Mouse (Mus musculus): ENCODE data around the gene Ect2. TPM values are rescaled to one million over a fixed set of nuclear protein-coding genes. Genes with fewer than 3 reads are reported as not detected.

The Ect2 gene
- polyA plus RNA-seq, 1 experiment from 2014 or later = 69.8 TPM

DNA sequence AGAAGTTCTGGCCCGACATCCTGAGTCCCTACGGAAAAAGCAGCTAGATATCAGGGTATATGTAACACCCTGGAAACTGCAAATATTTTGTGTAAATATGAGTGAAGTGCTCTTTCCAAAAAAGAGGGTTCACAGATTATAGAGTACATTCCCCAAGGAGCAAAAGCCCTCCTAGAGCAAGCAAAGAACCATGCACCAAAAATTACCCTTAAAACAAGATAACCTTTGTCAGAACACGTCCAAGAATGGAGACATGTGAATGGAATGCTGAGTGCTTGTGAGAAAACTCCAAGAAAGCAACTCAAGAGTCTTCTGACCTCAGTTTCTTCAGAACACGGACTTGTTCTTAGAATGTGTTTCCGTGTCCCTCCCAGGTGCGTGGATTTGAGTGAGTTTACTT lies 50.7 kb downstream of the Ect2 start:
- H3K36me3 ChIP-seq (ENCODE audit: control insufficient read depth, insufficient read depth, low read length) = peaks cover 60% of the 10 kb centered on the region
- H3K27ac ChIP-seq (ENCODE audit: low read depth, low read length) = no peak overlapping the region
- H3K4me2 ChIP-seq (replicated peaks; ENCODE audit: low read depth, low read length) = no peak overlapping the region
- ATAC-seq (ENCODE audit: low FRiP score, low TSS enrichment) = no peak
- no peak overlapping the region for H3K9ac ChIP-seq (ENCODE audit: low read depth, low read length)
- no peak overlapping the region for H3K4me3 ChIP-seq (ENCODE audit: low read length)
- no peaks in the 10 kb centered on the region for H3K9me3 ChIP-seq (ENCODE audit: control insufficient read depth, low read length)
- H3K27me3 ChIP-seq (ENCODE audit: control insufficient read depth, insufficient read depth, low read length) = no peaks in the 10 kb centered on the region
- 97% methylated on average over 6 of the region's 6 CpGs for WGBS
- H3K4me1 ChIP-seq (ENCODE audit: control insufficient read depth, insufficient read depth, low read length) = no peaks in the 10 kb centered on the region

DNA sequence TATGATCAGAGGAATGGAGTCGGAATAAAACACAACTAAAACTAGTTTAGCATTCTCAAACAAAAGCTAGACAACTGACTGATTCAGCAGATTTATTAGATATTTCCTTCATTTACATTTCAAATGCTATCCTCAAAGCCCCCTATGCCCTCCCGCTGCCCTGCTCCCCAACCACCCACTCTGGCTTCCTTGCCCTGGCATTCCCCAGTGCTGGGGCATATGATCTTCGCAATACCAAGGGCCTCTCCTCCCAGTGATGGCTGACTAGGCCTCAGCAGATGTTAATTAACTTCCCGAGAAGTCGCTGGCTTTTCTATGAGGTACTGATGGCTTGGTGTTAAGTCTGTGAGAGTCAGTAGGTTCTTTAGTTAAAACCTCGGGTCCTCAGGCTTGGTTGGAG lies 55.0 kb downstream of the Ect2 start:
- H3K27me3 ChIP-seq (ENCODE audit: control insufficient read depth, insufficient read depth, low read length) = no peaks in the 10 kb centered on the region
- peaks cover 49% of the 10 kb centered on the region for H3K36me3 ChIP-seq (ENCODE audit: control insufficient read depth, insufficient read depth, low read length)
- no peaks in the 10 kb centered on the region for H3K9me3 ChIP-seq (ENCODE audit: control insufficient read depth, low read length)
- H3K9ac ChIP-seq (ENCODE audit: low read depth, low read length) = no peak overlapping the region
- no peak overlapping the region for H3K27ac ChIP-seq (ENCODE audit: low read depth, low read length)
- no peaks in the 10 kb centered on the region for H3K4me1 ChIP-seq (ENCODE audit: control insufficient read depth, insufficient read depth, low read length)
- 81% methylated on average over 6 of the region's 6 CpGs for WGBS
- H3K4me2 ChIP-seq (replicated peaks; ENCODE audit: low read depth, low read length) = no peak overlapping the region
- ATAC-seq (ENCODE audit: low FRiP score, low TSS enrichment) = no peak
- no peak overlapping the region for H3K4me3 ChIP-seq (ENCODE audit: low read length)

DNA sequence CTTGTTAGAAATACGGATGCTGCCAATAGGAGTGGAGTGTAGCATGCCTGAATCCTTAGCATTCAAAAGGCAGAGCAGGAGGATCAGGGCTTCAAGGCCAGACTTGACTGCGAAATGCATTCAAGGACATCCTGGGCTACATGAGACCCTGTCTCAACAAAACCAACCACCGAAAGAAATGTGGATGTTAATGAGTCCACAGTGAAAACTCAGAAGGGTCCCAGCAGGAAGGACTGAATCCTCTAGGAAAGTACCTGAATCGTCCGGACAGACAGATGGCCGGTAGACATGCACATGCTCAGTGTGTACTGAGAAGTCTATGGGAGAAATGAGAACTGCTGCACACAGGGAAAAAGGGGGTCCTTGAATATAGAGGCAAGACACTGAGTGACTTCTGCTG lies 67.5 kb downstream of the Ect2 start:
- Histone ChIP-seq H3K9ac (ENCODE audit: low read depth, low read length) (no peak overlapping the region), H3K4me3 (ENCODE audit: low read length) (no peak overlapping the region), H3K27ac (ENCODE audit: low read depth, low read length) (no peak overlapping the region), H3K36me3 (ENCODE audit: control insufficient read depth, insufficient read depth, low read length) (peaks cover 10% of the 10 kb centered on the region; the same call in 1 of the 2 replicates), H3K4me1 (ENCODE audit: control insufficient read depth, insufficient read depth, low read length) (no peaks in the 10 kb centered on the region), H3K9me3 (ENCODE audit: control insufficient read depth, low read length) (no peaks in the 10 kb centered on the region), H3K4me2 (replicated peaks; ENCODE audit: low read depth, low read length) (no peak overlapping the region), H3K27me3 (ENCODE audit: control insufficient read depth, insufficient read depth, low read length) (no peaks in the 10 kb centered on the region)
- ATAC-seq (ENCODE audit: low FRiP score, low TSS enrichment) = no peak
- 93% methylated on average over 6 of the region's 6 CpGs for WGBS

DNA sequence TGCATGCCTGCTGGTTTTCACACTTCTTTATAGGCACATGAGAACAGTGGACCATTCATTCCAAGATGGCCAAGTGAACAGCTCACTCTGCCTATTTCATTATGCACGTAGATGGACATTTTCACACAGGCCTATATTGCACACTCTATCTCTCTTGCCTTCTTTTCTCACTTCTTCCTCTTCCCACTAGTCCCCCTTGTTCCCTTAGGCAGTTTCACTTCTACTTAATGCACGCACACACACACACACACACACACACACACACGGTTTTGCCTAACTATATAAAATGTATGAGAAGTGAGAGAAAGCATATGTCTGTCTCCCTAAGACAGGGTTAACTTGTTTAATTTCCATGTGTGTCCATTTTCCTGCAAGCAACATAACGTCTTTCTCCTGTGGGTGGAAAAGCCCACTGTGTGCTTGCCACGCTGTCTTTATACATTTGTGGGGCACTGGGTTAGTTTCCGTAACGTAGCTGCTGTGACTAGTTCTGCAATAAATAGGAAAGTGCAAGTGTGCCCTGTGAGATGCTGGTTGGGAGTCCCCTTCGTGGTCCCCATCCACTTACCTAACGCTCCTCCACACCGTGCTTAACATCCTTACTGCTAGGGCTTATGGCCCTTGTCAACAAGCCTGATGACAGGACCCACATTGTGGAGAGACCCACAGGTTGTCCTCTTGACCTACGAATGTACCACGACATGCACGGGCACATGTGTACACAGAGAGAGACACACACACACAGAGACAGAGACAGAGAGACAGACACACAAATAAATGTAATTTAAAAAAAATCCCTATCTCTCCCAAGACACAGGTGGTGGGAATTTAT lies 72.2 kb downstream of the Ect2 start:
- H3K27ac ChIP-seq (ENCODE audit: low read depth, low read length) = no peak overlapping the region
- H3K4me1 ChIP-seq (ENCODE audit: control insufficient read depth, insufficient read depth, low read length) = no peaks in the 10 kb centered on the region
- WGBS = 89% methylated on average over 13 of the region's 13 CpGs
- no peak overlapping the region for H3K4me3 ChIP-seq (ENCODE audit: low read length)
- H3K27me3 ChIP-seq (ENCODE audit: control insufficient read depth, insufficient read depth, low read length) = no peaks in the 10 kb centered on the region
- no peak for ATAC-seq (ENCODE audit: low FRiP score, low TSS enrichment)
- H3K9me3 ChIP-seq (ENCODE audit: control insufficient read depth, low read length) = no peaks in the 10 kb centered on the region
- no peak overlapping the region for H3K4me2 ChIP-seq (replicated peaks; ENCODE audit: low read depth, low read length)
- no peaks in the 10 kb centered on the region for H3K36me3 ChIP-seq (ENCODE audit: control insufficient read depth, insufficient read depth, low read length)
- no peak overlapping the region for H3K9ac ChIP-seq (ENCODE audit: low read depth, low read length)

DNA sequence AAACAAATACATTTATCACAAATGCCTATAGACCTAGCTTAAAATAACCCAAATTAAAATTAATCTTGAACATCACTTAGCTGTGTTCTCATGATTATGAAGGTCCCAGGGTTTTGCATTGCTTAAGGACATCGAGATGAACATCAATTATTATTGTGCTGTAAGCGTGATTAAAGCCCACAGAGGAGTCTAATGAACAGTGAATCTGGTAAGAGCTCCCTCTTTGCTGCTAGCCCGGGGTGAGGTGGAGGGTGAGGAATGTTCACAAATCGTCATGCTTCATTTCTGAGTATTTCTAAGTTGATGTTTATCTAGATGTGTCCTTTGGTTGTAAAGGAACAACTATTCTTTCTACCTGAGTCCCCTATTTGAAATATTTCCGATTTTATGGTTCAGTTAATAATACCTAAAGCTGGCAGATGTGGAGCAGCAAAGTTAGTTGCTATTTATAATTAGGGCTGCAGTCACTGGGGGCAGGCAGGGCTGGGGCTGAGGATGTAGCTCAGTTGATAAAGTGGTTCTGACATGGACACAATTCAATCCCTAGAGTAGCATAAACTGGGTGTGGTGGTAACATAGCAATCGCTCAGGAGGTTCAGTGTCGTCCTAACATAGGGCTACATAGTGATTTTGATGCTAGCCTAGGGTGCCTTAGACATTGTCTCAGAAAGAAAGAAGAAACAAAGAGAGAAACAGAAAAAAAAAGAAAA lies 73.5 kb downstream of the Ect2 start:
- ATAC-seq (ENCODE audit: low FRiP score, low TSS enrichment) = no peak
- Histone ChIP-seq H3K4me2 (replicated peaks; ENCODE audit: low read depth, low read length) (no peak overlapping the region), H3K4me1 (ENCODE audit: control insufficient read depth, insufficient read depth, low read length) (no peaks in the 10 kb centered on the region), H3K9ac (ENCODE audit: low read depth, low read length) (no peak overlapping the region), H3K27me3 (ENCODE audit: control insufficient read depth, insufficient read depth, low read length) (no peaks in the 10 kb centered on the region), H3K27ac (ENCODE audit: low read depth, low read length) (no peak overlapping the region), H3K4me3 (ENCODE audit: low read length) (no peak overlapping the region), H3K36me3 (ENCODE audit: control insufficient read depth, insufficient read depth, low read length) (no peaks in the 10 kb centered on the region), H3K9me3 (ENCODE audit: control insufficient read depth, low read length) (no peaks in the 10 kb centered on the region)
- 74% methylated on average over 7 of the region's 7 CpGs for WGBS

DNA sequence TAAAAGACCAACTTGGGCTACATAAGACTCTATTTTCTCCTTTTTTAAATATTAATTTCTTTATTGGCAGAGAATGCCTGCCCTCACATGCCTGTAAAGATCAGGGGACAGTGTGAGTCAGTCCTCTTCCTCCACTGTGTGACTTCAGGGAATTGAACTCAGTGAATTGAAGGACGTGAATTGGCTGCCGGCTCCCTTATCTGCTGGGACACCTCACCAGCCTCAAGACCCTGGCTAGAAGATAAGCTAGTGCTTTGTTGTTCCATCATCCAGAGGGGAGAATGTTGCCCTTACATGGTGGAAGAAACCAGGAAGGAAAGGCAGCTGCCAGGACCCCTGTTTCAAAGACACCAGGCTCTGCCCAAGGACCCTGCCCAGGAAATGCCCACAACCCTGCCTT lies 79.8 kb downstream of the Ect2 start:
- Histone ChIP-seq H3K4me2 (replicated peaks; ENCODE audit: low read depth, low read length) (no peak overlapping the region), H3K9me3 (ENCODE audit: control insufficient read depth, low read length) (no peaks in the 10 kb centered on the region), H3K4me3 (ENCODE audit: low read length) (no peak overlapping the region), H3K4me1 (ENCODE audit: control insufficient read depth, insufficient read depth, low read length) (no peaks in the 10 kb centered on the region), H3K9ac (ENCODE audit: low read depth, low read length) (no peak overlapping the region), H3K27me3 (ENCODE audit: control insufficient read depth, insufficient read depth, low read length) (no peaks in the 10 kb centered on the region), H3K36me3 (ENCODE audit: control insufficient read depth, insufficient read depth, low read length) (no peaks in the 10 kb centered on the region), H3K27ac (ENCODE audit: low read depth, low read length) (no peak overlapping the region)
- ATAC-seq (ENCODE audit: low FRiP score, low TSS enrichment) = no peak
- 76% methylated on average over 2 of the region's 2 CpGs for WGBS

DNA sequence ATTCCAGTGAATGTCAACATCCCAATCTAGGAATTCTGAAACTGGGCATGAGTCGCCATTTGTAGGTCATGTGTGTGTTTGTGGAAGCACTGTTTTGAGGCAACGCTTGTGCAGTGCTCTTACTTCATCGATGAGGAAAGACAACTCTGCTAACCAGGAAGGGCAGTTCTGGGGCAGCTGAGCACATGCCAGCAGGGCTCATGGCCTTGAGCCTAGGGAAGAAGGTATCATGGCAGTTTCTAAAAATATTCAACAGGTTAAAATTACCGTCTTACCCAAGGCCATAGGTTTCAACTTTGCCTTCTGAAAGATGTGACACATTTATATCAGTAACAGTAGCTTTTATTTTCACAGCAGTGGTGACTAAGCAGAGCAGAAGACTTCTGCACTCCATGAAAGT lies 82.0 kb downstream of the Ect2 start:
- H3K4me1 ChIP-seq (ENCODE audit: control insufficient read depth, insufficient read depth, low read length) = no peaks in the 10 kb centered on the region
- no peaks in the 10 kb centered on the region for H3K36me3 ChIP-seq (ENCODE audit: control insufficient read depth, insufficient read depth, low read length)
- 92% methylated on average over 4 of the region's 4 CpGs for WGBS
- no peak overlapping the region for H3K9ac ChIP-seq (ENCODE audit: low read depth, low read length)
- no peak overlapping the region for H3K27ac ChIP-seq (ENCODE audit: low read depth, low read length)
- no peak overlapping the region for H3K4me3 ChIP-seq (ENCODE audit: low read length)
- H3K9me3 ChIP-seq (ENCODE audit: control insufficient read depth, low read length) = no peaks in the 10 kb centered on the region
- H3K27me3 ChIP-seq (ENCODE audit: control insufficient read depth, insufficient read depth, low read length) = no peaks in the 10 kb centered on the region
- ATAC-seq (ENCODE audit: low FRiP score, low TSS enrichment) = no peak
- H3K4me2 ChIP-seq (replicated peaks; ENCODE audit: low read depth, low read length) = no peak overlapping the region

DNA sequence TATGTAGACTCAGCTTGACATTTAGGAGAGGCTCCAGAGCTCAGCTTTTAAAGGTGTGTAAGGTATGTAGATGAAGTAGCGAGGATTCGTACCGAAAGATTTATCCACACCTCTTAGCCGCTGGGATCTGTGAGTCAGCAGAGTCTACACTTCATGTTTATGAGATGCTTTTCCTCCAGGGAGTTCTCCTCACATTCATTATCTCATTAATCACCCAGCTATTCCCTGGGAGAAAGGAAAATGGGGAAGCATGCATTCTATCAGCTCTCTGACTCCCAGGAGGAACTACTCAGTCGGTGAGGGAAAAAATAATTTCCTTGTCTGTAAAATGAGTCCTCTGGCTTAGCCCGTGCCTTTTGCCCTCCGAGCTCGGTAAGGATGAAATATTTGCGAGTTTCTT lies 83.3 kb downstream of the Ect2 start:
- Histone ChIP-seq H3K9me3 (ENCODE audit: control insufficient read depth, low read length) (no peaks in the 10 kb centered on the region), H3K9ac (ENCODE audit: low read depth, low read length) (no peak overlapping the region), H3K36me3 (ENCODE audit: control insufficient read depth, insufficient read depth, low read length) (no peaks in the 10 kb centered on the region), H3K4me2 (replicated peaks; ENCODE audit: low read depth, low read length) (no peak overlapping the region), H3K4me1 (ENCODE audit: control insufficient read depth, insufficient read depth, low read length) (no peaks in the 10 kb centered on the region), H3K27ac (ENCODE audit: low read depth, low read length) (no peak overlapping the region), H3K27me3 (ENCODE audit: control insufficient read depth, insufficient read depth, low read length) (no peaks in the 10 kb centered on the region), H3K4me3 (ENCODE audit: low read length) (no peak overlapping the region)
- no peak for ATAC-seq (ENCODE audit: low FRiP score, low TSS enrichment)
- 43% methylated on average over 9 of the region's 9 CpGs for WGBS

DNA sequence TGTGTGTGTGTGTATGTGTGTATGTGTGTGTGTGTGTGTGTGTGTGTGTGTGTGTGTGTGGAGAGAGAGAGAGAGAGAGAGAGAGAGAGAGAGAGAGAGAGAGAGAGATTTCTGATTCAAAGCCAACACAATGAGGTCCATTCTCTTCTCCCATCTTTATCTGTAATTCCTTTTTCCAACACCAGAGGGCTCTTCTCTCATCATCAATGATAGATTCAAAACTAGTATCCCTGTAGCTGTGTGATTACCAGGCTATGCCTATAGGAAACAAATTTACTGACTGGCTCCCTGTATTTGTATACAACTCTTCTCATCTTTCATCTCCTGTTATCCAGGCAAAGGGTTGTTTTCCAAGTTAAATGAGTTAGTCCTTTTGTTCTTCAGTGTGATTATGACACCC lies 86.5 kb downstream of the Ect2 start:
- H3K4me1 ChIP-seq (ENCODE audit: control insufficient read depth, insufficient read depth, low read length) = no peaks in the 10 kb centered on the region
- no peak overlapping the region for H3K27ac ChIP-seq (ENCODE audit: low read depth, low read length)
- H3K27me3 ChIP-seq (ENCODE audit: control insufficient read depth, insufficient read depth, low read length) = no peaks in the 10 kb centered on the region
- no peak for ATAC-seq (ENCODE audit: low FRiP score, low TSS enrichment)
- no peak overlapping the region for H3K9ac ChIP-seq (ENCODE audit: low read depth, low read length)
- H3K4me2 ChIP-seq (replicated peaks; ENCODE audit: low read depth, low read length) = no peak overlapping the region
- no peaks in the 10 kb centered on the region for H3K36me3 ChIP-seq (ENCODE audit: control insufficient read depth, insufficient read depth, low read length)
- no peak overlapping the region for H3K4me3 ChIP-seq (ENCODE audit: low read length)
- no peaks in the 10 kb centered on the region for H3K9me3 ChIP-seq (ENCODE audit: control insufficient read depth, low read length)

Data from kidney, embryonic 14.5 days (tissue).